Mouse (Mus musculus) hematopoietic stem cell, adult 5-6 weeks (primary cell): Measurements from ENCODE around the gene Gm5741. TPM values are rescaled to one million over a fixed set of nuclear protein-coding genes. Genes with fewer than 3 reads are reported as not detected.
A peak's percentile ranks its signal among the peaks of the same experiment; 100 is the strongest.
"Not testable (repeated sequence)": the region's sequence is repeated elsewhere in the genome, so short reads cannot be mapped to it uniquely, and the experiment has no call there.

Source experiments
- ATAC-seq, 2 experiments: fragments of 125-278 bp in 1 of 2; replicated peaks in 1 of 2; 2 replicates each; pipeline ENCODE4 v1.8.0; 2016 to 2017; ENCODE audit warnings: inconsistent platforms in 2 of 2, mild to moderate bottlenecking in 2 of 2, moderate number of reproducible peaks in 2 of 2, low read depth in 1 of 2, moderate TSS enrichment in 1 of 2; ENCODE audit not compliant: low FRiP score in 2 of 2, poor library complexity in 2 of 2, severe bottlenecking in 2 of 2, insufficient read depth in 1 of 2, low TSS enrichment in 1 of 2
- total RNA-seq: library from RNA; stranded (forward); fragments of 172-1452, 232-1000 nt; gene quantifications from 2 replicates; pipeline ENCODE4 v1.2.3, GENCODE M21; 2017

Gm5741 gene
- not detected in 2 replicates for total RNA-seq

GRCm38 (mm10) chr8:85067982-85068381 lies at the start of gene Gm5741:
Gene Gm5741, minus strand, starts transcription at chr8:85067982.
- ATAC-seq = no peak

GRCm38 (mm10) chr8:85116984-85117383 lies 49.2 kb upstream of the Gm5741 start:
- ATAC-seq = no peak

- no peak for ATAC-seq
These were observed 47.7 kb upstream of the Gm5741 start for GRCm38 (mm10) chr8:85115501-85115900.

- no peak for ATAC-seq
These were observed 45.5 kb upstream of the Gm5741 start for GRCm38 (mm10) chr8:85113241-85113640.

- no peak for ATAC-seq
These were observed 32.4 kb upstream of the Gm5741 start for GRCm38 (mm10) chr8:85100076-85100665.

GRCm38 (mm10) chr8:85096850-85097249 lies 29.1 kb upstream of the Gm5741 start:
- no peak for ATAC-seq

GRCm38 (mm10) chr8:85096196-85096595 lies 28.4 kb upstream of the Gm5741 start:
- ATAC-seq = no peak

GRCm38 (mm10) chr8:85095566-85095965 lies 27.8 kb upstream of the Gm5741 start:
- no peak for ATAC-seq

- no peak for ATAC-seq
These were observed 27.3 kb upstream of the Gm5741 start for GRCm38 (mm10) chr8:85095051-85095450.

GRCm38 (mm10) chr8:85091526-85092090 lies 23.8 kb upstream of the Gm5741 start:
- ATAC-seq = no peak

- no peak for ATAC-seq
These were observed 23.1 kb upstream of the Gm5741 start for GRCm38 (mm10) chr8:85090856-85091255.

GRCm38 (mm10) chr8:85088771-85089170 lies 21.0 kb upstream of the Gm5741 start:
- no peak for ATAC-seq

- ATAC-seq = no peak
These were observed 18.5 kb upstream of the Gm5741 start for GRCm38 (mm10) chr8:85086238-85086637.

GRCm38 (mm10) chr8:85084633-85085032 lies 16.9 kb upstream of the Gm5741 start:
- ATAC-seq = peak in 1 of 2 experiments; percentile 14; a peak in 1 of 4 replicates

GRCm38 (mm10) chr8:85083108-85083813 lies 15.5 kb upstream of the Gm5741 start, which contains the start of gene Man2b1:
Gene Man2b1, plus strand, starts transcription at chr8:85083270.
- ATAC-seq = peak; percentile 74 to 78

GRCm38 (mm10) chr8:85082169-85082568 lies 14.4 kb upstream of the Gm5741 start:
- not testable (repeated sequence) for ATAC-seq

GRCm38 (mm10) chr8:85081216-85081555 lies 13.4 kb upstream of the Gm5741 start, which contains the start of gene Wdr83:
Gene Wdr83, minus strand, starts transcription at chr8:85081306.
- ATAC-seq = peak; percentile 66 to 67

- no peak for ATAC-seq
These were observed 12.9 kb upstream of the Gm5741 start, which contains the start of gene Wdr83os for GRCm38 (mm10) chr8:85080532-85081215. Gene Wdr83os, plus strand, starts transcription at chr8:85080740.
